Mouse (Mus musculus): Measurements from ENCODE around the gene Myrf.

DNA sequence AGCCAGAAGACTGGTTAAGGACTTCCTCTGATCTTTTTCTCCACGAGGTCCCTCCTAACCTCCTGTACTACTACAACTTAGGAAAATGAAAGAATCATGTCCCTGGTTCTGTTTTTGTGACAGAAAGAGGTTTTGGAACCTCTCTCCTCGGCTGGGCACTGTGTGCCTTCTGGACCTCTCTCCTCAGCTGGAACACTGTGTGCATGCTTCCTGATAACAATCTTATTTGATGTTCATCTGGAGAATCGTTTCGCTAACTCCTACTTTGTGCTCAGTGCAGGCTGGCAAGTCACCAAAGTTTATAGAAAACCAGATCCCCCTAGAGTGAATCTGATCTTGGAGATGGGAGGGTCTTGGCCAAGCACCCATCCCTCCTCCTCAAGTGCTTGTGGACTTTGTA lies 73.4 kb downstream of the Myrf start:
- TF ChIP-seq POLR2A (IDR thresholded peaks at IDR 0.05; ENCODE audit: extremely low read depth, insufficient read depth, low read length) (no peak), CTCF (IDR thresholded peaks at IDR 0.05; ENCODE audit: low read depth, low read length) (no peak)

All from liver, adult 2 months (tissue).